Mouse (Mus musculus): ENCODE results near the gene Srp9. TPM values are rescaled to one million over a fixed set of nuclear protein-coding genes. Genes with fewer than 3 reads are reported as not detected.

The Srp9 gene
- polyA plus RNA-seq, 1 experiment from 2014 or later = 215 TPM

GRCm38 (mm10) chr1:182115651-182116408 lies 8.7 kb upstream of the Srp9 start:
- Histone ChIP-seq H3K9me3 (ENCODE audit: control insufficient read depth, low read length) (no peaks in the 10 kb centered on the region), H3K27ac (replicated peaks) (no peak overlapping the region), H3K4me1 (replicated peaks; ENCODE audit: control insufficient read depth, insufficient read depth) (peaks cover 4% of the 10 kb centered on the region; the same call in 1 of the 2 replicates), H3K4me2 (replicated peaks; ENCODE audit: low read depth) (peak overlapping the region; percentile 36; the same call in 1 of the 2 replicates), H3K4me3 (ENCODE audit: low read depth, low read length) (0 out of 2 replicates have a peak overlapping the region, but pooled peaks have one; percentile 10), H3K36me3 (ENCODE audit: control insufficient read depth, insufficient read depth, low read length) (no peaks in the 10 kb centered on the region), H3K9ac (ENCODE audit: low read length) (0 out of 2 replicates have a peak overlapping the region, but pooled peaks have one; percentile 35), H3K27me3 (ENCODE audit: control insufficient read depth, insufficient read depth, low read length) (no peaks in the 10 kb centered on the region)
- TF ChIP-seq EP300 (optimal IDR thresholded peaks at IDR 0.05) (peak; percentile 34), CTCF (IDR thresholded peaks at IDR 0.05; ENCODE audit: low read depth) (peak; percentile 83)
- ATAC-seq (ENCODE audit: low FRiP score, low TSS enrichment) (peak; percentile 81), DNase-seq (ENCODE audit: low spot score) (peak; percentile 83)
- 20% methylated on average over 7 of the region's 7 CpGs for WGBS

GRCm38 (mm10) chr1:182122413-182122812 lies 2.1 kb upstream of the Srp9 start:
- Histone ChIP-seq H3K4me1 (replicated peaks; ENCODE audit: control insufficient read depth, insufficient read depth) (0 out of 2 replicates have a peak, but pooled peaks cover 3% of the 10 kb centered on the region), H3K9me3 (ENCODE audit: control insufficient read depth, low read length) (no peaks in the 10 kb centered on the region), H3K27ac (replicated peaks) (no peak overlapping the region), H3K9ac (ENCODE audit: low read length) (no peak overlapping the region), H3K4me2 (replicated peaks; ENCODE audit: low read depth) (no peak overlapping the region), H3K4me3 (ENCODE audit: low read depth, low read length) (no peak overlapping the region), H3K27me3 (ENCODE audit: control insufficient read depth, insufficient read depth, low read length) (no peaks in the 10 kb centered on the region), H3K36me3 (ENCODE audit: control insufficient read depth, insufficient read depth, low read length) (no peaks in the 10 kb centered on the region)
- no peak for DNase-seq (ENCODE audit: low spot score)
- 80% methylated on average over 4 of the region's 4 CpGs for WGBS
- no peak for ATAC-seq (ENCODE audit: low FRiP score, low TSS enrichment)
- TF ChIP-seq EP300 (optimal IDR thresholded peaks at IDR 0.05) = no peak
- TF ChIP-seq CTCF (IDR thresholded peaks at IDR 0.05; ENCODE audit: low read depth) = no peak

GRCm38 (mm10) chr1:182124924-182125368 lies 409 bp downstream of the Srp9 start:
- Histone ChIP-seq H3K27ac (replicated peaks) (peak overlapping the region; percentile 94), H3K27me3 (ENCODE audit: control insufficient read depth, insufficient read depth, low read length) (no peaks in the 10 kb centered on the region), H3K36me3 (ENCODE audit: control insufficient read depth, insufficient read depth, low read length) (no peaks in the 10 kb centered on the region; the same call in 1 of the 2 replicates), H3K4me2 (replicated peaks; ENCODE audit: low read depth) (peak overlapping the region; percentile 63), H3K4me1 (replicated peaks; ENCODE audit: control insufficient read depth, insufficient read depth) (0 out of 2 replicates have a peak, but pooled peaks cover 3% of the 10 kb centered on the region), H3K4me3 (ENCODE audit: low read depth, low read length) (peak overlapping the region; percentile 86), H3K9ac (ENCODE audit: low read length) (peak overlapping the region; percentile 90), H3K9me3 (ENCODE audit: control insufficient read depth, low read length) (no peaks in the 10 kb centered on the region)
- WGBS = under 1% methylated on average over 29 of the region's 33 CpGs
- TF ChIP-seq EP300 (optimal IDR thresholded peaks at IDR 0.05) = no peak
- TF ChIP-seq CTCF (IDR thresholded peaks at IDR 0.05; ENCODE audit: low read depth) = no peak
- peak; percentile 92 for DNase-seq (ENCODE audit: low spot score)
- ATAC-seq (ENCODE audit: low FRiP score, low TSS enrichment) = peak; percentile 95

- WGBS = 32% methylated on average over 2 of the region's 2 CpGs
- H3K4me2 ChIP-seq (replicated peaks; ENCODE audit: low read depth) = no peak overlapping the region
- H3K4me3 ChIP-seq (ENCODE audit: low read depth, low read length) = no peak overlapping the region
- ATAC-seq (ENCODE audit: low FRiP score, low TSS enrichment) (peak; percentile 69; the same call in 1 of the 2 replicates), DNase-seq (ENCODE audit: low spot score) (peak; percentile 65)
- TF ChIP-seq EP300 (optimal IDR thresholded peaks at IDR 0.05) = no peak
- TF ChIP-seq CTCF (IDR thresholded peaks at IDR 0.05; ENCODE audit: low read depth) = peak; percentile 81
- 0 out of 2 replicates have a peak, but pooled peaks cover under 1% of the 10 kb centered on the region for H3K4me1 ChIP-seq (replicated peaks; ENCODE audit: control insufficient read depth, insufficient read depth)
- H3K27ac ChIP-seq (replicated peaks) = no peak overlapping the region
- peaks cover 3% of the 10 kb centered on the region for H3K36me3 ChIP-seq (ENCODE audit: control insufficient read depth, insufficient read depth, low read length)
- no peaks in the 10 kb centered on the region for H3K9me3 ChIP-seq (ENCODE audit: control insufficient read depth, low read length)
- H3K27me3 ChIP-seq (ENCODE audit: control insufficient read depth, insufficient read depth, low read length) = no peaks in the 10 kb centered on the region
- H3K9ac ChIP-seq (ENCODE audit: low read length) = no peak overlapping the region
Measured at GRCm38 (mm10) chr1:182130830-182131229, 6.3 kb downstream of the Srp9 start.

- Histone ChIP-seq H3K27ac (replicated peaks) (no peak overlapping the region), H3K4me1 (replicated peaks; ENCODE audit: control insufficient read depth, insufficient read depth) (no peaks in the 10 kb centered on the region), H3K27me3 (ENCODE audit: control insufficient read depth, insufficient read depth, low read length) (no peaks in the 10 kb centered on the region), H3K36me3 (ENCODE audit: control insufficient read depth, insufficient read depth, low read length) (peaks cover 1% of the 10 kb centered on the region; the same call in 1 of the 2 replicates), H3K9ac (ENCODE audit: low read length) (no peak overlapping the region), H3K9me3 (ENCODE audit: control insufficient read depth, low read length) (no peaks in the 10 kb centered on the region), H3K4me3 (ENCODE audit: low read depth, low read length) (no peak overlapping the region), H3K4me2 (replicated peaks; ENCODE audit: low read depth) (no peak overlapping the region)
- ATAC-seq (ENCODE audit: low FRiP score, low TSS enrichment) = peak; percentile 36; the same call in 1 of the 2 replicates
- TF ChIP-seq EP300 (optimal IDR thresholded peaks at IDR 0.05) (no peak), CTCF (IDR thresholded peaks at IDR 0.05; ENCODE audit: low read depth) (no peak)
- peak; percentile 45 for DNase-seq (ENCODE audit: low spot score)
- WGBS = 43% methylated on average over 26 of the region's 28 CpGs
Measured at GRCm38 (mm10) chr1:182137204-182138125, 12.9 kb downstream of the Srp9 start.
